Comparison of ENCODE assay signal across 8 mouse cellular contexts in the genomic region with DNA sequence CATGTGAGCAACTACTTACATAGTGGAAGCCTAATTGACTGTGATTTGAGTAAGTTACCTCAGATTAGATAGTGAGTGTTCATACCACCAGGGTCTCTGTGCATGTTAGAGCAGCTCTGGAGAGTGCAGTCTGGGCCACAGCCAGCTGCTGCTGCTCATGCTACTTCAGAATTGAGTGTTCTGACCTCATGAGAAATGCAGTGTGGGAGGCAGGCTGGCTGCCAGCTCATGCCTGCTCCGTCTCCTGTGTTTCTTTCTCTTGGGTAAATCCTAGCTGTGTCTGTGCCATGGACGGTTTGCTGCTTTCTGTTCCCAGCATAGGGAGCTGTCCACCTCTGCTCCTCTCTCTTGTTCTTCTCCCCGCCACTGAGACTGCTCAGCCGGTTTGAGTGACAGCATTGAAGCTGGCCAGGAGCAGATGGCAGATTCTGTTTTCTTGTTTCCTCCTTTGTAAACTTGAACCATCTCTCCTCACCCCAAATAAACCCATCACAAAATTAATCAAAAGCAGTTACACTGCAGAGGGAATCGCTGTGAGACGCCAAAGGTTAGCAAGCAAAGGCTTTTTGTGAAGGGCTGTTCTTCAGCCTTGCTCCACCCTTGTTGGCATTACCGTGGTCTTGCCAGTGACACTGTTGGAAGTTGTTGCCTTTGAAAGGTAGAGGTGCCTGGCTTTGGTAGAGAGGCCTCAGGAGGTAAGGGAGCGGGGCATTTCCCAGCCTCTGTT. TPM values are rescaled to one million over a fixed set of nuclear protein-coding genes. Genes with fewer than 3 reads are reported as not detected.
DNase-seq lines count a peak whose midpoint lies in the region; ATAC-seq and TF ChIP-seq lines count a peak whose summit lies in the region.

No protein-coding gene starts in this region.

- TF ChIP-seq CTCF in spleen, adult 2 months (IDR thresholded peaks at IDR 0.05; ENCODE audit: extremely low read depth, insufficient read depth, insufficient read length, insufficient replicate concordance): no peak

- no peak overlapping the region for H3K4me2 ChIP-seq in intestine, embryonic 14.5 days (ENCODE audit: low read length)
- no peak overlapping the region for H3K4me2 ChIP-seq in midbrain, embryonic 16.5 days (ENCODE audit: low read length)

- peaks cover 71% of the 10 kb centered on the region for H3K4me1 ChIP-seq in spleen, adult 2 months (ENCODE audit: control insufficient read depth, insufficient read depth, insufficient read length)
- peaks cover 25% of the 10 kb centered on the region for H3K4me1 ChIP-seq in intestine, embryonic 14.5 days (replicated peaks; ENCODE audit: control insufficient read depth, insufficient read depth, low read length)
- H3K4me1 ChIP-seq in midbrain, embryonic 16.5 days (ENCODE audit: control insufficient read depth, insufficient read depth, low read length): peaks cover 51% of the 10 kb centered on the region

- peak overlapping the region; percentile 97 for H3K27ac ChIP-seq in spleen, adult 2 months (ENCODE audit: insufficient read depth, low read length)
- peak overlapping the region; percentile 60 for H3K27ac ChIP-seq in intestine, embryonic 14.5 days (ENCODE audit: low read depth)
- H3K27ac ChIP-seq in midbrain, embryonic 16.5 days (ENCODE audit: low read length): peak overlapping the region; percentile 48

- no peaks in the 10 kb centered on the region for H3K9me3 ChIP-seq in intestine, embryonic 14.5 days (ENCODE audit: control insufficient read depth, low read length)
- H3K9me3 ChIP-seq in midbrain, embryonic 16.5 days (replicated peaks; ENCODE audit: control insufficient read depth, low read length, poor library complexity, severe bottlenecking): no peaks in the 10 kb centered on the region

- 11% methylated on average over 8 of the region's 8 CpGs for WGBS in spleen, adult 2 months
- 33% methylated on average over 8 of the region's 8 CpGs for WGBS in intestine, embryonic 14.5 days
- WGBS in midbrain, embryonic 16.5 days: 25% methylated on average over 8 of the region's 8 CpGs

- H3K4me3 ChIP-seq in spleen, adult 2 months (ENCODE audit: extremely low read depth, insufficient read depth, insufficient read length): peak overlapping the region; percentile 15; the same call in 1 of the 2 replicates
- H3K4me3 ChIP-seq in intestine, embryonic 14.5 days (ENCODE audit: low read depth, low read length): no peak overlapping the region
- H3K4me3 ChIP-seq in midbrain, embryonic 16.5 days (ENCODE audit: low read depth, low read length): no peak overlapping the region

- no peak for TF ChIP-seq POLR2A in spleen, adult 2 months (IDR thresholded peaks at IDR 0.05; ENCODE audit: low read depth, low read length)

- no peaks in the 10 kb centered on the region for H3K27me3 ChIP-seq in spleen, adult 2 months (ENCODE audit: control insufficient read depth, insufficient read depth, low read length)
- no peaks in the 10 kb centered on the region for H3K27me3 ChIP-seq in intestine, embryonic 14.5 days (replicated peaks; ENCODE audit: control insufficient read depth, insufficient read depth, low read length)
- no peaks in the 10 kb centered on the region for H3K27me3 ChIP-seq in midbrain, embryonic 16.5 days (ENCODE audit: control insufficient read depth, insufficient read depth, low read depth, low read length)

- intact Hi-C loops in gastrocnemius, postnatal 36 days (cut with DNase I): no loop called here
- intact Hi-C loops in left cerebral cortex, postnatal 4 days (cut with DNase I): no loop called here

- peak in 1 of 2 experiments; percentile 21 for DNase-seq in spleen, adult 2 months (ENCODE audit: low read depth in 1 of 2, low spot score in 2 of 2)
- DNase-seq in spleen, postnatal 14 days (ENCODE audit: low spot score in 2 of 2): no peak
- DNase-seq in cerebellum, adult 9-11 months: peak; percentile 59
- peak; percentile 44 to 53 for DNase-seq in gastrocnemius, postnatal 36 days
- DNase-seq in intestine, embryonic 14.5 days (ENCODE audit: low spot score): peak; percentile 63
- DNase-seq in left cerebral cortex, postnatal 4 days: peak; percentile 75
- DNase-seq in thymus, postnatal 10 days (ENCODE audit: low spot score in 2 of 2): peak; percentile 23 to 25

- H3K9ac ChIP-seq in intestine, embryonic 14.5 days (ENCODE audit: low read length): no peak overlapping the region
- H3K9ac ChIP-seq in midbrain, embryonic 16.5 days (ENCODE audit: low read depth, low read length): 0 out of 2 replicates have a peak overlapping the region, but pooled peaks have one; percentile 26

- no peaks in the 10 kb centered on the region for H3K36me3 ChIP-seq in spleen, adult 2 months (ENCODE audit: control insufficient read depth, insufficient read depth, low read length)
- no peaks in the 10 kb centered on the region for H3K36me3 ChIP-seq in intestine, embryonic 14.5 days (ENCODE audit: control insufficient read depth, insufficient read depth, low read length)
- no peaks in the 10 kb centered on the region for H3K36me3 ChIP-seq in midbrain, embryonic 16.5 days (ENCODE audit: control insufficient read depth, insufficient read depth, low read length)

- no peak for ATAC-seq in intestine, embryonic 14.5 days (replicated peaks; ENCODE audit: low FRiP score, low TSS enrichment, low read depth)
- peak; percentile 74 for ATAC-seq in midbrain, embryonic 16.5 days

RNA-seq across cellular contexts. Expression of a gene that starts 10.5 kb away (rescaled TPM):
- 83.8 and 110 TPM in 2 replicates for polyA plus RNA-seq in spleen, adult 2 months (2012; rRNA removed)
- 10 to 100 TPM; 12.5 to 14.9 TPM for total RNA-seq in gastrocnemius, postnatal 36 days (2021)
- 42.6 and 47.8 TPM in 2 replicates for polyA plus RNA-seq in intestine, embryonic 14.5 days (2014; fragmentation: Nextera tagmentation; extraction: Ambion mirVana)
- 10 to 100 TPM; 66.8 to 68.7 TPM for total RNA-seq in left cerebral cortex, postnatal 4 days (2021)
- 79.8 and 86.0 TPM in 2 replicates for polyA plus RNA-seq in midbrain, embryonic 16.5 days (2015; fragmentation: Nextera tagmentation; extraction: Ambion mirVana)

Comparison
In these comparisons a context has a peak if more than half of its experiments do, and no peak if none do; other contexts are left out.
1. DNase-seq: peak in cerebellum, adult 9-11 months (single experiment), gastrocnemius, postnatal 36 days (2 of 2), intestine, embryonic 14.5 days (single experiment), left cerebral cortex, postnatal 4 days (single experiment) and thymus, postnatal 10 days (2 of 2); none in spleen, postnatal 14 days (0 of 2).
2. Peak in every context shown above with its lines, with median percentiles within 50 percentile points of each other: H3K27ac ChIP-seq.